Mouse (Mus musculus): ENCODE data around the gene Phactr1. TPM values are rescaled to one million over a fixed set of nuclear protein-coding genes. Genes with fewer than 3 reads are reported as not detected.
A peak's percentile ranks its signal among the peaks of the same experiment; 100 is the strongest.

Phactr1 gene
- total RNA-seq, 2 experiments from 2014 or later = 4.9 to 7.6 TPM

DNA sequence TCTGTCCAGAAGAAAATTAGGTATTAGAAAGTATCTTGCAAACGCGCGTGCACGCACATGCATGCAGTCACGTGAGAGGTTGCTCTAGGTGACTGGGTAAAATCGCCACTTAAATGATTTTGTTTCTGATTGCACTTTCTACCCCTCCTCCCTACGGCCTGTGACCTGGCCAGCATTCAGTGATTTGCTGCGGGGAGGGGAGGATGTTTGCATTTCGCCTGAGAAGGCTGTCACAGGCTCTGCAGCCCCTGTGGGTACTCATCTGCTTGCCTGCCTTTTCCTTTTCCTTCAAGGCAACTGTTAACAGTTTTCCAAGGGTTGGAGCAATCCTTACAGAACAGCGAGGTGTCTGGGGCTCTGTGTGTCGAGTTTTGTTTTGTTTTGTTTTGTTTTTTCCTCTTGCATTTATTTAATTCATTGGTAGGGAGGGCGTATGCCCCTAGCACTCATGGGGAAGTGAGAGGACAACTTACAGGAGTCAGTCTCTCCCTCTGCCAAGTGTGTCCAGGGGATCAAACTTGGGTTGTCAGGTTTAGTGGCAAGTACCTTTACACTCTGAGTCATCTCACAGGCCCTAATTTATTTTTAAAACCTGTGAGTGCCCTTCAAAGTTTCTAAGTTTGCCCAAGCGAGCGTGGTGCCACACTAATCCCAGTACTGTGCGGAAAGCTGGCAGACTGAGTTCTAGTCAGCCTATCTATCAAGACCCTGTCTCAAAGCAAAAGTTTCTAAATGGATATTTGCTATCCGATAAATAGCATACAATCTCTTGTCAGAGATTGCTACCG, 443.7 kb downstream of the Phactr1 start:
- DNase-seq = no peak

DNA sequence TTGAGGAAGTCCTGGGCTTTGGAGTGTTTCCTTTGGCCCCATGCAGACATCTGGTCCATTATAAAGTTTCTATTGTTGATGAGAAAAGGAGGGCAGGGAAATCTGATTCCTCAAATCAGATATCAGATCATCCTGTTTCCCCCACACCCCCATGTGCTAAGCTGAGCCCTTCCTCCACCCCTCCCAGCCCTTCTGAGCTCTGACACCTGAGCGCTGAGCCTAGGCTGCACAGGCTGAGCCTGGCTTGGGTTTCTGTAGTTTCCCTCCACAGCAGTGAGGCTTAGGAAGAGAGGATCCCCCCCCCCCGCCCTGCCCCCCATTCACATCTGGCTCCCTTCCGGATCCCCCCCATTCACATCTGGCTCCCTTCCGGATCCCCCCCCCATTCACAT, 444.3 kb downstream of the Phactr1 start:
- no peak for DNase-seq

DNA sequence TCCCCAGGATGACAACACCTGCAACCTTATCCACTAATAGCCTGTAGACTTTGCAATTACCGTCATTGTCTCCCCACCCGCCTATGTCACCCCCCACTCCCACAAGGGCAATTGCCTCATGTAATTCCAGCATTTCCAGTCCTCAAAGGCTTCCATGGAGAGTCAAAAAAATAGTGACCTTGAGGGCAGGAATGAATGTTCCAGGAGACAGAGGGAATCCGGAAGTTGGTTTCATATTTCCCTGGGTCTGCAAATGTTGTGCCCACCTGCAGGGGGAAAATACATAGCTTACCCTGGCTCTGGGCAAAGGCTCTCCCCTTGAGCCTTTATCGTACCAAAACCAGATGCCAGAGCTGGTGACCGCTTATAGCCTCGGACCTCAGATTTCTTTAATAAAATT, 449.7 kb downstream of the Phactr1 start:
- no peak for DNase-seq

DNA sequence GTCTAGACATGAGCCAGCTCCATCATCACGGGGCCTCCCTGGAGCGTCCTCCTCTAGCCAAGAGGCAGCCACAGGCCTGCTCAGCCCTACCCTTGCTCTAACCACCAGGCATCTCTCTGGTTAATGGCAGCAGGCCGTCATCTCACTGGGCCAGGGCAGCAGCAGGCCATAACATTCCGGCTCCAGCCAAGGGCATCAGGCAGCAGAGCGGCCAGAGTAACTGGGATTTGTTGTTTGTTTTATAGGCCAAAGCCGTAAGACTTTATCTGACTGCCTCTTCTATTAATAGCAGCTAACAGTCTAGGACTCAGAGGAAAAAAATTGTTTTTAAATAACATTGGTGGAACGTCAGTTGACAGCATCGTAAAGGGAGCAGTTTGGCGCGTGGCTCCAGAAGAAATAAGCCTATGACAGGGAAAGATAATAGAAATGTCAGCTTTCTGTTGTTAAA, 451.3 kb downstream of the Phactr1 start:
- DNase-seq = peak in 1 of 2 experiments; percentile 17

DNA sequence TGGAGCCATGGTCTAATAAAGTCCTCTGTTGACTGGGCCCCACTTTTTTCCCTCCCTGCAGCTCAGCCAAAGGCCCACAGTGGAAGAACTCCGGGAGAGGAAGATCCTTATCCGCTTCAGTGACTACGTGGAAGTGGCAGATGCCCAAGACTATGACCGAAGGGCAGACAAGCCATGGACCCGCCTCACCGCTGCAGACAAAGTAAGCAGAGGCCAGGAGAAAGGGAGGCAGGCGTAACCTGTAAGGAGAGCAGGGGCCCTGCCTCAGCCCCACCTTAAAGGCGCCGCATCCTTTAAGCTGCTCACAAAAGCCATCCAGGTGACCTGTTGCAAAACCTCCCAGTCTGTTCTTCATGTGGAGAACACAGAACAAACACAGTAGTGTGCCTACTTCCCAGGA, 452.4 kb downstream of the Phactr1 start:
- DNase-seq = no peak

DNA sequence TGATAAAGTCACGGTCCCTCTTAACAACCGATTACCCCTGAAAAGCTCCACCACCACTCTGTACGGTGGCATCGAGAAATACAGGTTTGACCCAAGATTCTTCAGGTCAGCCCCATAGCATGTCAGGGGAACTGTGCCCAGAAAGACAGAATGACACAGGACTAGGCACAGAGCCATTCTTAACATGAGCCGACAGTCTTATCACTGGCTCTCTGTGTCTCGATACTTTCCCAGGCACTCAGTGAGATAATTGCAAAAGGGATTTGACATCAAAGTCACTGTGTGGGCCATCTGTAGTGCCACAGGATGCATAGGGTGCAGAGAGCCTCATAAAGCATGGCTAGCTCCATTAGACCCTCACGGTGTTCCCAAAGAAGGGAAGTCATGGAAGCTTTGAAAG, 453.0 kb downstream of the Phactr1 start:
- no peak for DNase-seq

DNA sequence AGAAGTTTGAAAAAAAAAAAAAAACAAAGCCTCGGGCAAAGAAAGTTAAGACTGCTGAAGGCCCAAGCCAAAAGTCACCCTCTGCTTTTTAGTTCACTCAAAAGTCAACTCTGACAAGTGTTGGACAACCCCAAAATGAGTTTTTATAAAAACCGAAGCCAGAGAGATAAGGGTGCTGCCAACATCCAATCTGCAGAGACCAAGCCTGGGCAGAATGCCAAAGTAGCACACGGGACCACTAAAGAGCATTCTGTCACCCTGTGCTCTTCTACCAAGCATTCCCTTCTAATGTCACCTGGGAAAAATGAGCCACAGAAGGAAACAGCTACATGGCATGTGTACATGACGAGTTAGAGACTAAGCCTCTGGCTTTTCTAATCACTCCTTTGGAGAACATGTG, 454.0 kb downstream of the Phactr1 start:
- peak in 1 of 2 experiments; percentile 25 for DNase-seq

DNA sequence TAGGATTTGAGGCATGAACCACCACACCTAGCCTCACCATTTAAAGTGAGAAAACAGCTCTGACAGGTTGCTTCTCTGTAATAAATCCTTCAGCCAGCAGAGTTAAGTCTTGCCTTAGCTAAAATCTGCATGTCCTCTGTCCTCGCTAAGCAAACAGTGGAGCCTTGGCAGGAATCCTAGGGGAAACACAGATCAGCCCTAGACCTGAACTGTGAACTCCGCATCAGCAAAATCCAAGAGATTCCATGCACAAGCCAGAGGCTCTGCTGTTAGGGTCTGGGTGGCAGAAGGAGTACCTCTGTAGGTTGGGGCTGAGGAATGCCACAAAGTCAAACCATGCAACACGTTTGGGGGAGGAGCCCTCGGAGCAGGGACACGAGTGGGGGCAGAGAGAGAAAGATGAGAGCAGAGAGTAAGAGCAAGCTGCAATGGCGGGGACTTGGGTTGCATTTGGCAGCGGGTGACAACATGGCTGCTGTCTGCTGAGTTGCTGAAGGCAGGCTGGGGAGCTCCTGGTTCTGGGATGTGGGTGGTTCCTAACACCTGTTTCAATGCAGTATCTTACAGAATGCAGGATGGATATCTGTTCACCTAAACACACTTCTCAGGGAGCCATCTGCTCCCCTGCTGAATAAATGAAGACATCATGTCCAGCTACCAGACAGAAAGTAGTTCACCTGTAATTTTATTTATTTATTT, 464.4 kb downstream of the Phactr1 start:
- no peak for DNase-seq

DNA sequence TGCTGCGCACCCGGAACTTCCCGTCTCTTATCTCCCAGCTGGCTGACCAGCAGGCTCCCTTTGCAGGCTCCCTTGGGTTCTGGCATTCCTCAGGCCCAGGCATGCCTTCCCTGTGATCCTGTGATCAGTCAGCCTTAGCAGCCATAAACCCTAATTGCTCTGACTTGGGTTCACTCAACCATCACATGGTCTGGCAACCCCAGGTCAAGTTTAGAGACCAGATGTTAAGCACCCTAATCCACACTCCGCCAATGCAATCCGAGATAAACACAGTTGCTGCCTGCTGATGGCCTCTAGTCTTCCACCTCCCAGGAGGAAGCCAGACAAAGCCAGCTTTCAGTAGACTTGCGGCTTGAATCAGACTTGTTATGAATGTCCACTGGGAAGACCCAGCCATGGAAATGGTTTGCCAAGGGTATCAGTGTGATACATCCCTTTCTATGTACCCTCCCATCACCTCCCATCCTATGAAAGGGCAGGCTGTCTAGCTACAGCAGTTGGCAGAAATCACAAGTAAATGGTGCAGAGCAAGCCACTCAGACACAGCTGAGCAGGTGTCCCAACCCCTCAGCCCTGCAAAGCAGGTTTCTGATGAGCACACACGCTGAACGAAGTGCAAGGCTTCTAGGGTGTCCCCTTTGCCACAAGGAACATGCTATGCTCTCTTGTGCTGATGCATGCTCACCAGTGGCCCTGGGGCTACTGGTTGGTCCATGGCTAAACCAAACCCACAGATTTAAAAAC, 466.3 kb downstream of the Phactr1 start:
- DNase-seq = no peak

DNA sequence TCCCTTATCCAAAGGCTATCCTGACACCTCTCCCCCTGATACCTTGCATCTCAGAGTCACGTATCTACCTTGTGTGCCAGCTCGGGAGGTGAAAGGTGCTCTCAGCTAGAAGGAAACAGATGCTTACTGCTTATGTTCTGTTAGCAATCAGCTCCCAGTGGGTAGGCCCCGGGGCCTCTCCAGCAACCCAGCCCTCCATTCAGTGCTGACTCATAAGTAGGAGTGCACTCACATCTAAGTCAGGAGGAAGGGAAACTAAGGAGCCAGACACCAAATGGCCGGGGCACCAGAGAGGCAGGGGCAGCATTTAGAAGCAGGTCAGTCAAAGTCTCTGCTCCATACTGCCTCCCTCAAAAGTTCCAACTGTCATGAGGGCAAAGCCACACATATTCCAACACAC, 468.3 kb downstream of the Phactr1 start:
- no peak for DNase-seq

DNA sequence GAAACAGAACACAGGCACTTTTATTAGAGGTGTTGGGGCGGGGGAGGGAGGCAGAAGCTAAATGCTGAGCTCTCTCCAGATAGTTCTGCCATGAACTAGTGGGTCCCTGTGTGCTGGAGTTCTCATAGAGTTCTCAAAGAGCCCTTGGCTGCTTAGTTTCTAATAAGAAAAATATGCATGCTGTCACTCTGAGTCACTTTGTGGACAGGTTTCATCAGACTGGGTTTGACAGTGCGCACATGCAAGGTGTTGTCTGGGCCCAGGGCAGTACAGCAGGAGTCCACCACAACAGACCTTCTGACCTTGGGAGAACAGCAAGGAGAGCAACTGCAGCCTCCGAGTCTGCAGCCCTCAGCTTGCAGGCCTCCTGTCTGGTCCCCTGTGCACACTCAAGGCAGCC, 469.2 kb downstream of the Phactr1 start:
- no peak for DNase-seq

DNA sequence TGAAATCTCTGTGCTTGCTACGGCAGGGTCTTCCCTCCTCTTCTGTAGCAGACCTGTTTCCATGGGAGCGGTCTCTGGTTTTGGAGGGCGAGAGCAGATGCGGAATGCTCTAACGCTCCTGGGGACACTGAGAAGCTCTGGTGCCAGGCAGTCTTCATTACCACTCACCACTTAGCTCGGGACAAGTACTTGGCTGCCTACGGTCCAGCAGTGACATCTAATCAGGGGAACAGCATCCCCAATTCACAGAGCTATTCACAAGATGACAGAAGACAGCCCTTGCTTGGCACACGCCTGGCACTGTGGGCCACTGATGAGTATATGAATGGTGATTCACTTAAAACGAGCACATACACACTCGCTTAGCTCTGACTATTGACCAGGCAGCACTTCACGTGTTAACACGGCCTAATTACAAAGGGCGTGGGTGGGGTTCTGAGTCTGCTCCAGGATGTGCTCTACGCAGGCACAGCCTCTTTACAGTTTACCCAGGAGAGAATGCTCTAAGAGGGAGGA, 471.6 kb downstream of the Phactr1 start:
- DNase-seq = no peak

DNA sequence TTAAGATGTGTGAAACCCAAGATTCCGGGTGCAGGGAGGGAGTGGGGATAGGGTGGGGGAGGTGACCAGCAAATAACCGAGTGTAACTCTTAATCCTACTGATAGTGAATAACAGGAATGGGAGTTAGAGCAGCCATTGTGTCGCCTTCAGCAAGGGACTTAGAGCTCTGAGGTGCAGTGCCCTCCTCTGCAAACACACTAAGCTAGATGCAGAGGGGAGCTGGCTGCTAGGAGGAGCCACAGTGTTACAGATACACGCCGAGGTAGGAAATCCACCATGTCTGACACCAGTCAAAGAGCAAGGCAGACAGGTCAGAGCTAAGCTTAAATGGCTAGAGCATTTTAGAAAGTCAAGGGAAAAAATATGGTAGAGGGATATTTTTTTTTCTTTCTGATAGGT, 476.9 kb downstream of the Phactr1 start:
- DNase-seq = no peak

DNA sequence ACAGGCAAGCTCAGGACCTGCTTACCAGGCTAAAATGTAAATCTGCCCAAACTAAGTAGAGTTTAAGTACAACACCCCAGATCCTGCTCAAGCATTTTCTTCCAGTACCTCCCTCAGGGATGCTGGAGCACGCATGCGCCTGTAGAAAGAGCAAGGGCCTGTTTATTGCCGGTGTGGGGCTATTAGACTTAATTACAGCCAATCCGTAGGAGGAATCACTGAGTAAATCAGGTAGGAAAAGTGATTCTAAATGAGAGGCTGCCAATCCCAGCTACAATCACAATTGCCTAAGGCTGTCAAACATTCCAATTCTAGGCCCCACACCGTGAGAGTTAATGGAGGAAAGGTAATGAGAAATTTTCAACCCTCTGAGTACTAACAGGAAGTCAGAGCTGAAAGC, 477.9 kb downstream of the Phactr1 start:
- DNase-seq = no peak

DNA sequence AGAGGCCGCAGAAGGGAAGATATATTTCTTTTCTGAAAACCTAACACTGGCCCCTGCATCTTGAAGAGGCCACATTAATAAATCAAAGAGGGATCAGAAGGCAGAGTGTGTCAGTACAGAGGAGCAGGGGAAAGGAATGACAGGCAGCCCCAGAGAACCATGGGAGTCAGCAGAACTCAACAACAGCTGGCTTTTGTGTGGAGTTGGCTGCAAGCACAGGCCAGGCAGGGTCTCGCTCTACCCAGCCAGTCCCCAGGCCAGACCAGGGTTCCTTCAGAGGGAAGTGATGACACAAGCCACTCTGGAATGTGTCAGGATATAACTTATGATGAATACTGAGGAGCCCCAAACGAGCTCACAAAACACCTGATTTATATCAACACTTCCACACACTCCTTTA, 479.0 kb downstream of the Phactr1 start:
- peak in 1 of 2 experiments; percentile 37 for DNase-seq

DNA sequence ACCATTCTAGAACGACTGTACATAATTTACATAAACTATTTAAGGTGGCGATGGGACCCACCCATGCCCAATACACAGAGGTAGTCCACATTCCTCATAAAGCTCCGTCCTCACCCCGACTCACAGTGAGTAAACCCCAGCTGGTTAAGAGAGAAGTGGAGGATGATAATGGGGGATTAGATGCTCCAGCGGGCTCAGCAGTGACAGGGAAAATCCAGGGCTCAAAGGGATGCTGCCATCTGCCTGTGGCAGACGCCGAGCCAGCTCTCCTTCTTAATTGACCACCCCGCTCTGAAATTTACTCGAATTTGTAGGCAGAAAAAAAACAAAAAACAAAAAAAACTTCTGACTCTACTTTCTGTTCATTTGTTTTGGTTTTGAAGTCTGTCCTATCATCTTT, 487.3 kb downstream of the Phactr1 start:
- DNase-seq = no peak

DNA sequence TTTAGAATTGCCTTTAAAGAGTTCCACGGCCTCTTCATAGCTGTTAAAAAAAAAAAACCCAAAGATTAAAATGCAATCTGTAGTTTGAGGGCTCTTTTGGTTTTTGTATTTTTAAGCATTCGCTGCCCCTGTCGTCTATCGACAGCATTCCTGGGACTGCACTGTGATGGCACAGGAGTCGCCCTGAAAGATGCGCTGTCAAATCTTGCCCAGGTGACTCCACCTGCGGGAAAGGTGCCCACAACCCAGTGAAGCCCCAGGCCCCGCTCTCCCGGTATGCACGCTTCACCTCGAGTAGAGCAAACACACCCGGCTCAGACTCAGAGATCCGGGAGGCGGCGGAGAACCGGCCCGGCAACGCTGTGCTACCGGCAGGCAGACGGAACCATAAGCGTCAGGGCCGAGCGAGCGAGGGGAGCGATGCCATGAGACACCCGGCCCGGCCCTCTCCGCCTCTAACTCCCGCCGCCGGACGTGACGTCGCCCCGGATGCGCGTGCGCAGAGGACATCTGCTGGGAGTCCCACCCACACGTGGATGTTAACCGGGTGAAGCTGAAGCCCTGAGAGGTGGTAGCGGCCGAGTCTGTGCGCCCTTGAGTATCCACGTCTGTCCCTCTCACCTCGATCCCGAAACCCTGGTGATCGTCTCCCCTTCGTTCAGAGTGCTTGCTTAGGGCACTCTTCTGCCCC, 490.7 kb downstream of the Phactr1 start, which contains the start of gene Tbc1d7:
Tbc1d7 (minus strand) TSS at position 482 of the 691 bp plus-strand sequence.
- peak; percentile 100 for DNase-seq

DNA sequence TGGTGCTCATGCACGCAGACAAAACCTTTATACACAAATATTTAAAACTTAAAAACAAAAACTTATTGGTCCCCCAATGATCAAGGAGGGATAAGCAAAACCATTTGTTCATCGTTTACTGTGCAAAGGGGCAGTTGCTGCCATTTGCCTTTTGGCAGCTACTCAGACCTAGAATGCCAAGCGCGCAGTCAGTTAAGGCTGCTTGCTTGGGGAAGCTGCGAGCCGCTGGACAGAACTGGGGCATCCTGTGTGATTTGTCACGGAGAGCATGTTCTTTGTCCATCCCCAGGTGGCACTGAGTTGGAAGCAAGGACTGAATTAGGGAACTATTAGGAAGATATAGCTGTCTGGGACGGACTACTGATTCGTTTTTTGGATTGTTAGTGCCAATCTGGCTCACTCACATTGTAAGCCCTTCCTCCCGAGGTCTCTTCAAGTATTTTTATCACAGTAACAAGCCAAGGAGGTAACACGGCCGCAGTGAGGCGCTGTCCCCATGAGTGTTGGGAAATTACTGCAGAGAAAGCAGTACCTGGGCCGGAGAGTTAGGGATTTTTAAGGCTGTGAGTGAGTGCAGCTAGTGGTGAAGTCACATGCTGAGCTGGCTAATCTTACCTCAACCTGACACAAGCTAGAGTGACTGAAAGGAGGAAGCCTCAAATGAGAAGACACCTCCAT, 491.8 kb downstream of the Phactr1 start:
- DNase-seq = peak in 1 of 2 experiments; percentile 54

DNA sequence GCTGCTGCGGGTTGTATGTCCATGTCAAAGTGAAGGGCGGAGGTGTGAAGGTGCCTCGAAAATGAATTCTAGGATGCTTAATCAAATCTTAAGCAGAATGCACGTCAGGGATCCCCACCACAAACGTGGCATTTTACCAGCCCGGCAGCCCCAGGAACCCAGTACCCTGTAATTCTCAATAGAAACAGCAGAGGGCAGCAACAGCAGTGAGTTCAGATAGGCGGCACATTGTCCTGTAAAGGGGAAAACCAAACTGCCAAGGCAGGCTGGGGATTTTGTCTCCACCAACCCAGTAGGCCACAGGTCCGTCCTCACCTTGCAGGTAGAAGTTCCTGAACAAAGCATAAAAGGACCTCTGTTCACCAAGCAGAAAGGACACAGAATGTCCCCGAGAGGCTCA, 492.8 kb downstream of the Phactr1 start:
- peak; percentile 71 to 82 for DNase-seq

DNA sequence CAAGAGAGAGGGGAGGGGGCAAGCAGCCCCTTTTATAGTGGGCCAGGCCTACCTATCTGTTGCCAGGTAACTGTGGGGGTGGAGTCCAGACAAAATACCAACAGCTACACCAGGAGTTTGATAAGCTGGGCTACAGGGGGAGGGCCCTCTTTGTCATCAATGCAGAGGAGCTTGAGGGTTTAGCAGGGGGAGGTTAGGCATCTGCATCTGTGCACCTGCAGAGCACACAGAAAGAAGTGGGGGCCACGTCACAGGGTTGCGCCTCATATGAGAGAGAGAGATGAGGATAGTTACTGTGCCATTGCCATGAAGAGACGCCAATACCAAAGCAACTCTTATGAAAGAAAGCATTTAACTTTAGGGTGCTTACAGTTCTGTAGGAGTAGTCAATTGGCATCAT, 496.3 kb downstream of the Phactr1 start:
- no peak for DNase-seq

DNA sequence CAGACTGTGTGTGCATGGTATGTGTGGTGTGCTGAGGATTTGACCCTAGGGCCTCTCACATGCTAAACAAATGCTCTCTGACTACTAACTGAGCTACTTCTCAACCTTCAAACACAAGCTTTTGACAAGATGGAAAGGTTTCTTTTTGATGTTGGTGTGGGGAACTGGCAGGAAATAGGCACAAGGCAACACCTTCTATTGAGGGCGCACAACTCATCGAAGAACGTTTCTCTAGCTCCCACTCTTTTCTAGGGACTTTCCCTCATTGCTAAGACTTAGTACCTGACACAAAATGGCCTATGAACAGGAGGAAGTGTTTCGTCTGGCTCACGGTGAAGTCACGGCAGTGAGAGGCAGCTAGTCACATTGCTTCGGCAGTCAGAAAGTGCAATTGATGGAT, 496.9 kb downstream of the Phactr1 start:
- DNase-seq = no peak
